Mouse (Mus musculus) telencephalon, adult 2 months (tissue): ENCODE data around the gene Tead1.
A peak's percentile ranks its signal among the peaks of the same experiment; 100 is the strongest.
"Not testable (repeated sequence)": the region's sequence is repeated elsewhere in the genome, so short reads cannot be mapped to it uniquely, and the experiment has no call there.

ENCODE experiments used
- DNase-seq: peaks from one replicate; pipeline ENCODE4 v3.0.0-alpha.2; 2011; ENCODE audit warnings: low read depth, low spot score

Gene Tead1

GRCm38 (mm10) chr7:112917613-112918278 is 238.6 kb downstream of the Tead1 start:
- DNase-seq = no peak

- no peak for DNase-seq
These were observed 239.3 kb downstream of the Tead1 start for GRCm38 (mm10) chr7:112918279-112918991.

GRCm38 (mm10) chr7:112919845-112920244 is 240.7 kb downstream of the Tead1 start:
- peak; percentile 39 for DNase-seq

GRCm38 (mm10) chr7:112922801-112923200 is 243.7 kb downstream of the Tead1 start:
- no peak for DNase-seq

DNA sequence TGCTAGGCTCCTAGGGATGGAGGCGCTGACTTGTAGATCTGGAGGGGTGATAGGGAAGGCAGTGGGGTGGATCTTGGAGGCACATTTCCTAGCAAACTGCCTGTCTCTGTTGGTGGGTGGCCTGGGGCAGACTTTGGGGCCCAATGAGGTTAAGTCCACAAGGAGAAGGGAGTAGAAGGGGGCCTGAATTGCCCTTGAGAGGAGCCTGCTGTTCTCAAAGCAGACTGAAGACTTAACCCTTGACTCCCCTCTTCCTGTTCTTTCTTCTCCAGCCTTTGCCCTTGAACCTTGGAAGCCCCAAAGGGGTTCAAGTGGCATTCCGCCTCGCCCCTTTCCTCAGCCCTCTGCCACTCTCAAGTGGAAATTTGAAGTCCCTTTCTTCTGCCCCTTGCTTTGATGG is 244.6 kb downstream of the Tead1 start:
- no peak for DNase-seq

DNA sequence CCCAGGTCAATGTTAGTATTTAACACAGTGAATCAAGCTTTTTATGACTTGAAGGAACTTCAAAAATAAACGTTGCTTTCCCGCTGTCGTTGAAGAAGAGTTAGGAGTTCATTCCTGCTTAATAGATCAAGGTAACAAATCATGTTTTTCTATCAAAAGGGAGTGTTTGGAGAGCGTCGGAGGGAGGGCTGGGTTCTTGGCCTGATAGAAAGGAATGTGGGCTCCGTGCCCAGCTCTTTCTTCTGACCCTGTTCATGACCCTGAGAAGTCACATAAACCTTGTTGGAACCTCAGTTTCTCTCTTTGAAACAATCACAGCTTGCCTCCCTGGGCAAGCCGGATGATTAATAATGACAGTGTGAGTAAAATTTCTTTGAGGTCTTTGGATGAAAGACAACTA is 251.6 kb downstream of the Tead1 start:
- no peak for DNase-seq

GRCm38 (mm10) chr7:112935876-112936275 is 256.8 kb downstream of the Tead1 start:
- DNase-seq = not testable (repeated sequence)

DNA sequence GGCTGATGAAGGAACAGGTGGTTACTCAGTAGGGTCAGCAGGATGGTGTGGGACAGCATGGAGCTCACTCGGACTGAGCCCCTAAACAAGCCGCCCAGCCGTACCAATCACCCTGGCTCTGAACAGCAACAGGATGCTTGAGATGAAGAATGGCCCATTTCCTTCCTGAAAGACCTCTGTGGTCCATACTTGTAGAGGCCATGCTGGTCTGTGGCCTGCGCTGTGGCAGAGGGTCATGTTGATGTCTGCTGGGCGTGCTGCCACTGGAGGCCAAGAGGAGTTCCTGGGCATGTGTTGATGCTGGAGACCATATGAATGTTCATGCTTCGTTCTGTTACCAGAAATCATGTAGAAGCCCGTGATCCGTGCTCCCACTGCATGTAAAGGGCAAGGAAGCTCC is 258.0 kb downstream of the Tead1 start:
- no peak for DNase-seq

DNA sequence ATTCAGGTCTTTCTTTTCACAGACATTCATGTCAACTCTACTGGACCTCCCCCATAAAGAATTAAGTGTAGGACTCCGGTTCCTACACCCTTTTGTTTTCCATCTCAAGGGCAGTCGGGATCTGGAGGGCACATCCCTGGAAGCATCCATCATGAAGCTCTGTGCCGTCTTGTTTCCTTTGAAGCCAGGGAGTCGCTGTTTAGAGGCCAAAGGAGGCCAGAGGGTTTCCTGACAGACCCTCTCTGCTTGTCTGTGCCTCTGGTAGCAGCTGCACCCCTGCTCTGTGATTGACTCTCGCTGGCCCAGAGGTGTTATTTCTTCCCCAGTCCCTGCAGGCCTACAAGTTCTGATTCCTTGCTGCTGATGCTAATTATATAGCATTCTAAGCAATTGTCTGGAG is 259.8 kb downstream of the Tead1 start:
- no peak for DNase-seq

- DNase-seq = no peak
These were observed 263.4 kb downstream of the Tead1 start for GRCm38 (mm10) chr7:112942567-112942966.

GRCm38 (mm10) chr7:112943056-112943455 is 263.9 kb downstream of the Tead1 start:
- no peak for DNase-seq

DNA sequence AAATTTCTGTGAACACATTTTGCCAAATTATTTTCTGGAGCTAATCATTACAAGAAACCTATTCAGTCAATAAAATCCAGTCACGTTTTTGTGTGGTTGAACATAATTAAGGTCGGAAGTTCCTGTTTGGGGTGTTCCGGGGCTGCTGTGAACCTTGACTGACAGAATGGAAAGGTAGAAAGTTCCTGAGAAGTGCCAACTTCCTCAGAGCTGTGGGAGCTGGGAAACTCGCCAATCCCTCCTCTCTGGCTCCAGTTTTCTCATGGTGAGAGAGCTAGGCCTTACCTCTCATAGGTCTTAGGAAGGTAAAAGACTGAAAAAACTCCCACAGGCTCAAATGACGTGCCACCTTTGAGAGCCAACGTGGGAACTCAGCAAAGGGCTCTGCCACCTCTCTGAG is 267.6 kb downstream of the Tead1 start:
- DNase-seq = no peak

- no peak for DNase-seq
These were observed 274.7 kb downstream of the Tead1 start, which contains the start of gene Rassf10 for GRCm38 (mm10) chr7:112953777-112954291. Rassf10 (plus strand) TSS chr7:112953962.

DNA sequence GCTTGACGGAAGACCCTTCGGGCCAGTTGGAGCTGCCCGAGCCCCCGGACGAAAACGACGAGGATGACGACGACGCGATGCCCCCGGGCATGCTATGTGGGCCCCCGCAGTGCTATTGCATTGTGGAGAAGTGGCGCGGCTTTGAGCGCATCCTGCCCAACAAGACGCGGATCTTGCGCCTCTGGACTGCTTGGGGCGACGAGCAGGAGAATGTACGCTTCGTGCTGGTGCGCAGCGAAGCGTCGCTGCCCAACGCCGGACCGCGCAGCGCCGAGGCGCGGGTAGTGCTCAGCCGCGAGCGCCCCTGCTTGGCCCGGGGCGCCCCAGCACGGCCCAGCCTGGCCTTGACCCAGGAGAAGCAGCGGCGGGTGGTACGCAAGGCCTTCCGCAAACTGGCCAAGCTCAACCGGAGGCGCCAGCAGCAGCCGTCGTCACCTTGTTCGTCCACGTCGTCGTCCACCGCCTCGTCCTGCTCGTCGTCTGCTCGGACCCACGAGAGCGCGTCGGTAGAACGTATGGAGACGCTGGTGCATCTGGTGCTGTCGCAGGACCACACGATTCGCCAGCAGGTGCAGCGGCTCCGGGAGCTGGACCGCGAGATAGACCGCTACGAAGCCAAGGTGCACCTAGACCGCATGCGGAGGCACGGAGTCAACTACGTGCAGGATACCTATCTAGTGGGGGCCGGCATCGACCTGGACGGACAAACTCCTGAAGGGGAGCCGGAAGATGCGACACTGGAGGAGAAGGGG is 275.4 kb downstream of the Tead1 start:
- DNase-seq = no peak

- no peak for DNase-seq
These were observed 276.1 kb downstream of the Tead1 start for GRCm38 (mm10) chr7:112955103-112955827.

DNA sequence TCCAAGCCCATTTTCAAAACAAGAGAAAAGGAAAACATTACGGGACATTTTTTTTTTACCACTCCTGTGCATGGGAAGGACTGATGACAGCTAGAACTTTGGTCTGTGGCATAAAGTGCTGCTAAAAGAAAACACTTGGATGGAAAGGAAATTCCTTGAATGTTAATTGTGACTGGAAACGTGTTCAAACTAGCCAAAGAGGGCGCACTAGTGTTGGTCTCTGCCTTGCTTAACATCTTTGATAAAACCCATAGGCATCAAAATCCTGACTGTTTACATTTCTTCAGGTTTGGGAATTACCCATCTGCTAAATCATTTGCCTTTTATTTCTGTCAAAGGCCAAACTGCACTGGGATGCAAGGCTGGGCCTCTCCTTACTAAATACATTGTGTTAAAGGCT is 276.8 kb downstream of the Tead1 start:
- no peak for DNase-seq
